Mouse (Mus musculus): ENCODE measurements around the gene Ces2a. TPM values are rescaled to one million over a fixed set of nuclear protein-coding genes. Genes with fewer than 3 reads are reported as not detected.

The Ces2a gene
- polyA plus RNA-seq, 1 experiment from 2014 or later: not detected

GRCm38 (mm10) chr8:104770365-104770764 lies 36.6 kb downstream of the Ces2a start:
- no peaks in the 10 kb centered on the region for H3K27me3 ChIP-seq
- WGBS: 96% methylated on average over 3 of the region's 3 CpGs
- no peaks in the 10 kb centered on the region for H3K9me3 ChIP-seq
- no peak overlapping the region for H3K4me2 ChIP-seq
- H3K4me1 ChIP-seq: no peaks in the 10 kb centered on the region
- H3K9ac ChIP-seq: no peak overlapping the region
- H3K4me3 ChIP-seq (replicated peaks): no peak overlapping the region
- no peaks in the 10 kb centered on the region for H3K36me3 ChIP-seq (replicated peaks)
- ATAC-seq (ENCODE audit: low FRiP score): no peak
- H3K27ac ChIP-seq: no peak overlapping the region

- WGBS: 75% methylated on average over 1 of the region's 1 CpGs
- ATAC-seq (ENCODE audit: low FRiP score): no peak
- no peaks in the 10 kb centered on the region for H3K27me3 ChIP-seq
- no peak overlapping the region for H3K4me3 ChIP-seq (replicated peaks)
- no peak overlapping the region for H3K27ac ChIP-seq
- no peaks in the 10 kb centered on the region for H3K4me1 ChIP-seq
- no peaks in the 10 kb centered on the region for H3K9me3 ChIP-seq
- H3K4me2 ChIP-seq: no peak overlapping the region
- no peak overlapping the region for H3K9ac ChIP-seq
- H3K36me3 ChIP-seq (replicated peaks): no peaks in the 10 kb centered on the region
Measured at GRCm38 (mm10) chr8:104787049-104787448, 53.2 kb downstream of the Ces2a start.

GRCm38 (mm10) chr8:104788929-104789328 lies 55.1 kb downstream of the Ces2a start:
- Histone ChIP-seq H3K27me3 (no peaks in the 10 kb centered on the region), H3K27ac (no peak overlapping the region), H3K9ac (no peak overlapping the region), H3K9me3 (no peaks in the 10 kb centered on the region), H3K4me3 (replicated peaks) (no peak overlapping the region), H3K4me2 (no peak overlapping the region), H3K4me1 (no peaks in the 10 kb centered on the region), H3K36me3 (replicated peaks) (no peaks in the 10 kb centered on the region)
- no peak for ATAC-seq (ENCODE audit: low FRiP score)
- 87% methylated on average over 2 of the region's 2 CpGs for WGBS

- Histone ChIP-seq H3K27me3 (no peaks in the 10 kb centered on the region), H3K36me3 (replicated peaks) (no peaks in the 10 kb centered on the region), H3K4me2 (no peak overlapping the region), H3K9ac (no peak overlapping the region), H3K27ac (no peak overlapping the region), H3K4me3 (replicated peaks) (no peak overlapping the region), H3K9me3 (no peaks in the 10 kb centered on the region), H3K4me1 (no peaks in the 10 kb centered on the region)
- ATAC-seq (ENCODE audit: low FRiP score): no peak
- WGBS: 68% methylated on average over 3 of the region's 3 CpGs
Measured at GRCm38 (mm10) chr8:104789886-104790680, 56.3 kb downstream of the Ces2a start.

Small RNA genes within 50 kb of the gene (microRNA-seq; reads per million reads assigned to microRNA genes)
- not detected for gene Gm44328

Other genes starting within 250 kb of the Ces2a start
- 0.18 and 0.32 TPM in 2 replicates for gene Terb1, start 224.1 kb upstream of the Ces2a start, polyA plus RNA-seq (2016; fragmentation: Nextera tagmentation; extraction: Ambion mirVana)
- gene Nae1, start 199.4 kb upstream of the Ces2a start, polyA plus RNA-seq (2016; fragmentation: Nextera tagmentation; extraction: Ambion mirVana): 124 and 128 TPM in 2 replicates
- gene Car7, start 199.3 kb upstream of the Ces2a start, polyA plus RNA-seq (2016; fragmentation: Nextera tagmentation; extraction: Ambion mirVana): 1.5 and 1.6 TPM in 2 replicates
- gene Pdp2, start 142.6 kb upstream of the Ces2a start, polyA plus RNA-seq (2016; fragmentation: Nextera tagmentation; extraction: Ambion mirVana): 14.2 and 14.9 TPM in 2 replicates
- not detected in 2 replicates for gene Cdh16, start 109.6 kb upstream of the Ces2a start, polyA plus RNA-seq (2016; fragmentation: Nextera tagmentation; extraction: Ambion mirVana)
- 0.69 and 1.7 TPM in 2 replicates for gene Rrad, start 102.7 kb upstream of the Ces2a start, polyA plus RNA-seq (2016; fragmentation: Nextera tagmentation; extraction: Ambion mirVana)
- gene Ciao2b, start 92.0 kb upstream of the Ces2a start, polyA plus RNA-seq (2016; fragmentation: Nextera tagmentation; extraction: Ambion mirVana): 104 and 115 TPM in 2 replicates
- 0.13 and 0.17 TPM in 2 replicates for gene Ces2b, start 97.6 kb downstream of the Ces2a start, polyA plus RNA-seq (2016; fragmentation: Nextera tagmentation; extraction: Ambion mirVana)
- not detected in 2 replicates for gene Ces2c, start 113.1 kb downstream of the Ces2a start, polyA plus RNA-seq (2016; fragmentation: Nextera tagmentation; extraction: Ambion mirVana)
- gene Ces2e, start 192.3 kb downstream of the Ces2a start, polyA plus RNA-seq (2016; fragmentation: Nextera tagmentation; extraction: Ambion mirVana): not detected in 2 replicates
- gene Ces2f, start 213.4 kb downstream of the Ces2a start, polyA plus RNA-seq (2016; fragmentation: Nextera tagmentation; extraction: Ambion mirVana): not detected in 2 replicates
- not detected in 2 replicates for gene Ces2g, start 227.7 kb downstream of the Ces2a start, polyA plus RNA-seq (2016; fragmentation: Nextera tagmentation; extraction: Ambion mirVana)

Measured in forebrain, embryonic 12.5 days (tissue).